Mouse (Mus musculus): Measurements from ENCODE around the gene B4galnt4.
A peak's percentile ranks its signal among the peaks of the same experiment; 100 is the strongest.

The B4galnt4 gene

GRCm38 (mm10) chr7:141041661-141042060, 19.2 kb upstream of the B4galnt4 start:
- DNase-seq (ENCODE audit: low read depth, low spot score) = peak; percentile 42

- DNase-seq (ENCODE audit: low read depth, low spot score) = no peak
Measured at GRCm38 (mm10) chr7:141042539-141042938, 18.4 kb upstream of the B4galnt4 start.

DNA sequence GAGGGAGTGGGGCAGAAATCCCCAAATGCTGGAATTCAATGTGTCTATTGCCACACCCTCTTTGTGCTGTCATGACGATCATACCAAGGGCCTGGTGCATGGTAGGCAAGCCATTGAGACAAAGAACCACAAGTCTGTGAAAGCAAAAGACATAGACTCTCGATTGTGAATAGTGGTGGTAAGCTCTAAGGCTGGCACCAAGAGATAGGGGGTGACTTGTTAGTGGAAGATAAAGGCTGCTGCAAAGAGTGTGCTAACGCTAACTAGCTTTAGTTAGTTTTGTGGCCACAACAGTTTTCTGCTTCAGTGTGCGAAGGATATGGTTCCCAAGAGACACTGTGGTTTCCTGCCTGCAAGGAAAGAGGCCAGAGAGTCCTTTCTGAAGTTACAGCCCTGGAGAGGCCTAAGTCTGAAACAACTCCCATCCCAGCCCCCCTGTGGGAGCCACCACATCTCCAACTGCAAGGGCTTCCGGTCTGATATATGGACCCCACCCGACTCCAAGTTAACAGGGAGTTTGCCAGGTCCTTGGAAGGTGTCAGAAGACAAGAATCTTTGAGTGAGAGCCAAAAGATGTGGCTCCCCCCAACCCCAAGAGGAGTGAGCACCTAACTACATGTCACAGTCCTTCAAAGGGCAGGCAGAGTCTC, 13.8 kb upstream of the B4galnt4 start:
- DNase-seq (ENCODE audit: low read depth, low spot score) = no peak

GRCm38 (mm10) chr7:141047581-141048225, 13.2 kb upstream of the B4galnt4 start:
- DNase-seq (ENCODE audit: low read depth, low spot score) = peak; percentile 93

DNA sequence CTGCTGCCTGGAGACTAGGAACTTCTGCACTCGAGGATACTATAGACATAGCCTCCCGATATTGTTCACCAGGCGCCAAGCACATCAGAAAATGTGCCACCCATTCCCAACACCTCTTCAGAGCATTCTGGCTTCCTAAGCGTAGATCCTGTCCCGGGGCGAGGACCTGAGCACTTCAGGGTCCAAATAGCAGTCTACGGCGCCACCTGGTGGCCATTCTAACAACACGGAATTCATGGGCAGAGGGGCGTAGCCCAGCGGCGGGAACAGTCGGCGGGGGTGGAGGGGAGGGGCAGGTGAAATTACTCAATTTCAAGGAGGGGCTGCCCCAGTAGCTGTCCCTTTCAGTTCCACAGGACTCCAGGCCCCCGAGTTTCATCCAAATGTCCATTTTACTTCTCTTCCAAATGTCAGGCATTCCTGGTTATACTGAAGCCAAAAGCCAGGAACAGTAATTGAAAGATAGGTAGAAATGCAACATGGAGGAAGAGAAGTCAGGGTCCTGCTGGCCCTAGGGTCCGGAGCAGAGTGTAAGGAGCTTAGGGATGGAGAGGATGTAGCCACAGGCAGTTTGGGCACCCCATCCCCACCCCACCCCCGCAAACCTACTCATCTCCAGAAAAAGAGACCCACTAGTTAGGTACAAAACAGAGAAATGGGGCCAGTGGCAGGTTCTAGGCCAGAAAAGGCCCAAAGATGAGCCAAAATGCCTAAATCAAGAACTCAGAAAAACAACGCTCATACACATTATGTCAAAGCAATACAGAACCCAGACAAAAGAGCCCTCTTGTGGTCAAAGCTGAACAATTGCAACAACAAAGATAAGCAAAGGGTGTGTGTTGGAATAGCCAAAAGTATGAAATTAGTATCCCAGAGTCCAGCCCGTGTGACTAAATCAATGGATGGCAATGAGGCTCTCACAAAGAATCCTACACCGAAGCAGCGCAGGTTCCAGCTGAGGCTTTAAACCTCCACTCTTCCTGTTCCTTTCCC, 12.4 kb upstream of the B4galnt4 start:
- DNase-seq (ENCODE audit: low read depth, low spot score) = peak; percentile 95

- DNase-seq (ENCODE audit: low read depth, low spot score) = peak; percentile 60
Measured at GRCm38 (mm10) chr7:141049326-141049725, 11.6 kb upstream of the B4galnt4 start.

DNA sequence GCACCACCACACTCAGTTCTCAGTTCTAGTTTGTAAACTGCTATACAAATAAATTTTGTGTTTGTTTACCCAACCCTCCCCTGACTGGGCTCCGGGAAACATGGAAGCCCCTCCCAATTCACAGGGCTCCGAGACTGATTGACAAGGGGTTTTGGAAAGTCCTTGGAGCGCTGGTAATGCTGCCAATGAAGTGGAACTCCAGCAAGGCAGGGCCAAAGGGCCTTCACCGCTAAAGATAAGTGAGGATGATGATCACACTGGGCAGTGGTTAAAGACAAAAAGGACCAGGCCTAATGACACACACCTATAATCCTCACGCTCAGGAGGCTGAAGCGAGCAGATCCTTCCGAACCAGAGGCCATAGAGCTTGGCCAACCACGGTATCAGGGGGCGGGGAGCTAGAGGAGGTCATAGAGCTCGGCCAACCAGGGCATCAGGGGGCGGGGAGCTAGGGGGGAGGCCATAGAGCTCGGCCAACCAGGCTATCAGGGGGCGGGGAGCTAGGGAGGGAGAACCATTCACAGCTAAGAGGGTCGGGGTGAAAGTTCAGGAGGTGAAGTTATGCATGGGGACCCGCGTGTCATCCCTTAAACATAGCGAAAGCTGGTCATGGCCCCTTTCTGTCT, 9.7 kb upstream of the B4galnt4 start:
- DNase-seq (ENCODE audit: low read depth, low spot score) = no peak

- no peak for DNase-seq (ENCODE audit: low read depth, low spot score)
Measured at GRCm38 (mm10) chr7:141052016-141052415, 8.9 kb upstream of the B4galnt4 start.

- no peak for DNase-seq (ENCODE audit: low read depth, low spot score)
Measured at GRCm38 (mm10) chr7:141052421-141052820, 8.5 kb upstream of the B4galnt4 start.

- DNase-seq (ENCODE audit: low read depth, low spot score) = no peak
Measured at GRCm38 (mm10) chr7:141055785-141056184, 5.1 kb upstream of the B4galnt4 start.

DNA sequence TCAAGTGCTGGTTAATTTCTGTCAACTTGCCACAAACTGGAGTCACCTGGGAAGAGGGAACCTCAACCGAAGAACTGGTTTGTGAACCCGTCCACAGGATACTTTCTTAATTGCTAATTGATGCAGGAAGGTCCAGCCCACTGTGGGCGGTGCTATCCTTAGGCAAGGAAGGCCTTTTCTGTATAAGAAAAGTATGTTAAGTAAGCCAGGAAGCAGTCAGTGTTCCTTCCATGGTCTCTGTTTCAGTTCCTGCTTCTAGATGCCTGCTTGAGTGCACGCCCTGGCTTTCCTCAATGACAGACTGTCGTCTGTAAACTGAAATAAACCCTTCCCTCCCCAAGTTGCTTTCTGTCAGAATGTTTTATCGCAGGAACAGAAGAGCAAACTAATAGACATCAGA, 3.9 kb upstream of the B4galnt4 start:
- DNase-seq (ENCODE audit: low read depth, low spot score) = no peak

- no peak for DNase-seq (ENCODE audit: low read depth, low spot score)
Measured at GRCm38 (mm10) chr7:141057541-141057940, 3.4 kb upstream of the B4galnt4 start.

- peak; percentile 49 for DNase-seq (ENCODE audit: low read depth, low spot score)
Measured at GRCm38 (mm10) chr7:141058601-141059341, 2.1 kb upstream of the B4galnt4 start.

- peak; percentile 36 for DNase-seq (ENCODE audit: low read depth, low spot score)
Measured at GRCm38 (mm10) chr7:141059929-141060328, 975 bp upstream of the B4galnt4 start.

DNA sequence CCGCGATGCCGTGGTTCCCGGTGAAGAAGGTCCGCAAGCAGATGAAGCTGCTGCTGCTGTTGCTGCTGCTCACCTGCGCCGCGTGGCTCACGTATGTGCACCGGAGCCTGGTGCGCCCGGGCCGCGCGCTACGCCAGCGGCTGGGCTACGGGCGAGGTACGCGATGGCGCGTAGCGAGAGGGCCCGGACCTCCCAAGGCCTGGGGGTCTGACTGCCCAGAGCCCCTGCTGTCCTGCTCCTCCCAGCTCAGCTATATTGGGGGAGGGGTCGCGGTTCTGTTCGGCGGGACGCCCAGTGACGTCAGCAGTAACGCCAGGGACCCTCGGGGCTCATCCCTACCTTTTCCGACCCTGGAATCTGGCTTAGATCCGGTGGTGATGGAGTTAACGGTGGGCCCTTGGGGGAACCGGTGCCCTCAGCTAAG, 377 bp downstream of the B4galnt4 start:
- DNase-seq (ENCODE audit: low read depth, low spot score) = no peak

- peak; percentile 89 for DNase-seq (ENCODE audit: low read depth, low spot score)
Measured at GRCm38 (mm10) chr7:141062525-141062924, 1.6 kb downstream of the B4galnt4 start.

GRCm38 (mm10) chr7:141063353-141063752, 2.4 kb downstream of the B4galnt4 start:
- peak; percentile 57 for DNase-seq (ENCODE audit: low read depth, low spot score)

GRCm38 (mm10) chr7:141064175-141064574, 3.3 kb downstream of the B4galnt4 start:
- DNase-seq (ENCODE audit: low read depth, low spot score) = no peak

- no peak for DNase-seq (ENCODE audit: low read depth, low spot score)
Measured at GRCm38 (mm10) chr7:141064576-141064975, 3.7 kb downstream of the B4galnt4 start.

GRCm38 (mm10) chr7:141068351-141068750, 7.4 kb downstream of the B4galnt4 start:
- DNase-seq (ENCODE audit: low read depth, low spot score) = no peak
